Mouse (Mus musculus) frontal cortex, postnatal 10 days (tissue): ENCODE data around the gene Mgat3.

Source experiments
- DNase-seq, 2 experiments: peaks; one replicate each; pipeline ENCODE4 v3.0.0; 2022; ENCODE audit warnings: low spot score in 2 of 2, mixed read lengths in 1 of 2

The Mgat3 gene

DNA sequence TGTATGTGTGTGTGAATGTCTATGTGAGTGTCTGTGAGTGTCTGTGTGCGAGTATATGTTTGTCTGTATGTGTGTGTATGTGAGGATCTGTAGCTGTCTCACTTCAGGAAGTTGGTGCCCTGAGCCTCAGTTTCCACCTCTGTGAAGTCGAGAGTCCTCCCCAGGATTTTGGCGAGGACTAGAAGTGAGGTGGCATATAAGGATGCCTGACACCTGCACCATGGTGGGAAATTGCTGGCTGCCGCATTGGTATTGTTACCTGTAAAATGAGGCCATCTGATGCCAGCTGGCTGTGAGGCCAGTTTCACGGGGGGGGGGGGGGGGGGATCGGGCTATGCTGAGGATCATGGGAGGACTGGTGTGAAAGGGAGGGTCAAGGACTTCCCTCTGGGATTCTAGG is 2.2 kb downstream of the Mgat3 start:
- no peak for DNase-seq

DNA sequence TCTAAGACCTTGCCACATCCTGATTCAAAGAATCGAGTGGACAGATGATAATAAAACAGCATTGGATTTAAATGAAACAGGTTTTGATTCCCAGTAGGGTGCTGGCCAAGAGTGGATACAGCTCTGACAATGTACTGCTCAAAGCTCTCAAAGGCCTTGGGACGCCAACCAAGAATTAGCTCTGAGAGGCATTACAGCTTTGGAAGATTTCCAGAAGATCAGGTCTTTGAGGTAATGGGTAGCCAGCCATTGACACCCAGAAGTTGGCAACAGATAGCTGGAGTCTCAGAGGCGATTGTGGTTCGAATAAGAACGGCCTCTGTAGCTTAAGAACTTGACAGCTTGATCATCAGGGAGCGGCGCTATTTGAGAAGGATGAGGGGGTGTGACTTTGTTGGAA is 8.0 kb downstream of the Mgat3 start:
- DNase-seq, result no peak

DNA sequence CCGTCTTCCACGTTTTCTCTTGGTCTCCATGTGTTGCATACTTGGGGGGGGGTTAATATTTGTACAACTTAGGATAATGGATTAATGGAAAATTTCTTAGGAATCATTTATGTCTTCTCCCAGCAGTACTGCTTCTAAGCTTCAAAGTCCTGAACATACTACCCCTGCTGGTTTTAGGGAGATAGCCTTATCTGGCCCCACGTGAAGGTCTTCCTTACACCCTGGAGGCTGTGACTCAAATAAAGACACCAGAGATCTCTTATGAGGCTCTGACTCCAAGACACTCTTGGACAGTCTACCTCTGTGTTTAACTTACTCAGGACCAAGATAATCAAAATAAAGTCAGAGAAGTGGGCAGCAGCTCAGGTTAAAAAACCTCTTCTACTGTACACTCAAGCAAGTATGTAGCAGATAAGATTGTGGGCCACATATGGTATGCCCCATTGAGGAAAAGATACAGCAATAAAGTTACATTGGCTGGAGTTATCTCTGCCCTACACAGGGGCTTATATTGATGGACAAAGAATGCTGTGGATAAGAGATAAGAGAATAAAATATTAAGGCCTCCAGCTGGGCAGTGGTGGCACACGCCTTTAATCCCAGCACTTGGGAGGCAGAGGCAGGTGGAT is 8.7 kb downstream of the Mgat3 start:
- no peak for DNase-seq

DNA sequence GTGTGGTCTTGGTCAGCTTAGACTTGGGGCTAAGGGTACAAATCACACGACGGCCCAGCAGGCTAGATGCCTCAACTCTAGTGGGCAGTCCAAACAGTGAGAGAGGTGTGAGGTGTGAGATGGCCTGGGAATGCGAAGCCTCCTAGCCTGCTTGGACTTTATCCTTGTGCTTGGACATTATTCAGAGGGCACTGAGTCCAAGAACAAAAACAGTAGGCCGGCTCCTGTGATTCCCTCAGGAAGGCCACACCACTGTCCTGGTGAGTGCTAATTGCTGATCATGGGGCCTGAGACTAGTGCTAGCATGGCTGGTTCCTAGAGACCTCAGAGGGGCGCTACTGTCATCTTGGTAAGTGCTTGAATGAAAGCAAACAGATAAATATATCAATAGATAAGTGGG is 15.4 kb downstream of the Mgat3 start:
- DNase-seq, result no peak

DNA sequence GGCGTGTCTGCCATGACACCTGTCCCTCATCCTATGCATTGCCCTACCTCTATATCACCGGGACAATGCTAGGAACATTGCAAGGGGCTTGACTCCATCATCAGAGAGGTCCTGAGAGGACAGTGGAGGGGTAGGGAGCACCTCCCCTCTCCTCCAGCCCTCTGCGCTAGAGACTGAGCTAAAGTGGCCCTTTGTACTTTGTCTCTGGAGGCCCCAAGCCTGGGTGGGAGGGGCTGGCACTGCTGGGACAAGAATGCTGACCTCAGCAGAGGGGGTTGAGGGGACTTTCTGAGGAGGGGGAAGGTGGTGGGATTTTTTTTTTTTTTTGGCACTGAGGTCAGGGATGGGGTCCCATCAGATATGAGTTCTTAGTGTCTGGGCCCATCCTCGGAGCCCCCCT is 16.6 kb downstream of the Mgat3 start:
- DNase-seq, result no peak

DNA sequence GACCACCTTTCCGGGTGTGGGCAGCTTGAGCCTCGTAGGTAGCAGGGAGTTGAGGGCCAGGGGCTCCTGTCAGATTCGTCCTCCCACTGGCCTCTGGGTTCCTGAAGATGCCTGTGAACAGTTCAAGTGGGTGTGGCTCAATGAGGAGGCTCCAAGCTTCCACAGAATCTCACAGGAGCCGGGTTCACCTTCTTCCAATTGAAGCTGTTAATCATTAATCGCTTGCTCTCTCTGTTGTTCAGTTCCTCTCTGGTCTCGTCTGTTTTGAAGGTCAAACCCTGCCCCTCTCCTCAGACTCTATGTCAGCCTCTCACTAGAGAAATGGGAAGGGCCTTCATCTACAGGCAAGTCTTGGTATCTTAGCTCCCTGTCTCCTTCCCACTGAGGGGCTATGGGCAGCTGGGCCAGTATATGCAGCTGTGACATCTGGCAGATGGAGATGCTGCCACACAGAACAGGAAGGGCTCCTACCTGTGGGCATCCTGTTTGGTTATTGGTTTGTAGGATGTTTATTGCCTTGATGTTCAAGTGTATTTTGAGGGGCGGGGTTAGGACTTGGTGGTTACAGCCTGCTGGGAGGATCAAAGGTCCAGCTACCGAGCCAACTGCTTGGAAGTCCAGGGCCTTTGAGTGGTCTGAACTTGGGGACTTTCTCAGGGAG is 18.2 kb downstream of the Mgat3 start:
- no peak for DNase-seq

DNA sequence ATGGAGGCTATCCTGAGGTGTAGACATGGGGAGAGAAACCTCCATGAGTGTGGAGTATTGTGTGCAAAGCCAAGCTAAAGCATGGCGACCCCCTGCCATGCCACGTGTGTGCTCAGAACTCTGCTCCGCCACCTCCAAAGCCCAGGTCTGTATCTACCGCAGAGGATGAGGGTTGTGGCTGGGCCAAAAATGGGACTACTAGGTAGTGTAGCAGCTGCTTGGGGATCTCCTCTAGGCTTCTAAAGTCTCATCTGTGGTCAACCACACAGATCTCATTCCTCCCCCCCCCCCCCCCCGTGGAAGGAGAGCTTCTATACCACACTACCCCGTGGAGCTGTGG is 18.7 kb downstream of the Mgat3 start:
- DNase-seq, result no peak

DNA sequence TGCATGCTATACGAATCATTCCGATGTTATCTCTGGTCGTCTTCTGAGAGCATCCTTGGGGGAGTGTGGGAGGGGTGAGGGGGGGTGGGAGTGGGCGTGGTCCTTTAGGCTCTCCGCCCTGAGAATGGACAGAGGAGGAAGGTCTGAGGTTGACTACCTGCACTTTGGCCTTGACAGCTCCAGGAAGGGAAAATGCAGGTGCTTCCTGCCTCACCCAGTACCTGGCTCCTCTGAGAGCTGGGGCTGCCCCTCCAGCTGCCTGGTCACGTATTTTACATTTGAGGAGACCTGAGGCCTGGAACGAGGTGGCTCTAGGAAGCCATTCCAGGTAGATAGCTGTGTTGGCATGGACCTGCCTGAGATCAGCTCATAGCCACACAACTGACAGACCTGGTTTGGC is 19.3 kb downstream of the Mgat3 start:
- no peak for DNase-seq

DNA sequence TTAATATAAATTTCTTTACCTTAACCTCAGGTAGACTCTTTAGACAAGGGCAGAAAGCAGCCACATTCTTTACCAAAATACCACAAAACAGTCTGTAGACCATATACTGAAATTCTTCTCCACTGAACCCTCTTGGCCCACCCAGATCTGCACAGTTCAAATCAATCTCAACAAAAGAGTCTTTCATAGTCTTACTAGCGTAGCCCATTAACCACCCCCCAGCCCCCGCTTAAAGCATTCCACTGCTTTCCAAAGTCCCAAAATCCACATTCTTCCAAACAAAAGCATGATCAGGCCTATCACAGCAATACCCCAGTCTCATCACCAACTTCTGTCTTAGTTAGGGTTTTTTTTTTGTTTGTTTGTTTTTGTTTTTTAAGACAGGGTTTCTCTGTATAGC is 26.0 kb downstream of the Mgat3 start:
- no peak for DNase-seq

DNA sequence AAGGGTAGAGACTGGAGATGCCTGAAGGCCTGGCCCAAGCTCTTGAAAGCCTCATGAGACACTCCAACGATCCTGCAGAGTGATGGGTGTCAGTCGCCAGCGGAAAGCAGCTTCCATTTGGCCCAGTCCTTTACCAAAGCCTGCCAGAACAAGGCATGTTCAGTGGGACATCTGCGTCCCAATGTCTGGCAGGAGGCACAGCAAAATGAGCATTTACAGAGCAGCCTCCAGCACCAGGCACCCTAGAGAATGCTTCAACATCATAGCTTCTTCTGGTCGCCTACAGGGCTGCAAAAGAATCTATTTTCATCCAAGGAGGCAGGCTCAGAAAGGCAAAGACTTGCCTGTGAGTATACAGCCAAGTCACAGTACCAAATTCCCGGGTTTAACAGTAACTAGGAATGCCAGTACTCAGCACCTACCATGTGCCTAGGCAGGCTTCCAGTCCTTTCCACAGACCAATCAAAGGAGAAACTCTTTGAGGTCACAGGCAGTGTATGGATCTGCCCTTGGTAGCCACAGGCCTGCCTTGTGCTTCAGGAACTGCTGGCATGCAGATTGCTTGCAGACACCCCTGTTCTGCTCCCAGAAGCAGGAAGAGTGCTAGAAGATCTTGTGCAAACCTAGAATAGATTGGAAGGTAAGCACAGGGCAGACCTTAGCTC is 28.7 kb downstream of the Mgat3 start:
- DNase-seq, result no peak

DNA sequence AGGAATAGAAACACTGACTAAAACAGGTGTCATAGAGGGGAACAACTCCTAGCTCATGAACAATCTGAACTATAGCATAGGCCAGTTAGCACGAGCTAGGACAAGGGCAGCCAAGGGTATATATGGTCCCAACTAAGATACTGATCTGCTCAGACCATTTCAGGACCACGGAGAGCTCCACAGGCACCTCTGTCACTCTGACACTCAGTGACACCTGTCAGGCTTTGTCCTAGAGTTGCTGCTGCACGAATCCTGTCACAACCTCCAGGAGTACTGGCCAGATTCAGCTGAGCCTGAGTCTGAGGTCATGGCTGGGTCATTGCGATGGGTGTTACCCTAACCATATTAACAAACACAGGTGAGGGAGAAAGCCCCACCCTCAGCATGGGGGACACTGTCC is 29.9 kb downstream of the Mgat3 start:
- DNase-seq, result no peak

DNA sequence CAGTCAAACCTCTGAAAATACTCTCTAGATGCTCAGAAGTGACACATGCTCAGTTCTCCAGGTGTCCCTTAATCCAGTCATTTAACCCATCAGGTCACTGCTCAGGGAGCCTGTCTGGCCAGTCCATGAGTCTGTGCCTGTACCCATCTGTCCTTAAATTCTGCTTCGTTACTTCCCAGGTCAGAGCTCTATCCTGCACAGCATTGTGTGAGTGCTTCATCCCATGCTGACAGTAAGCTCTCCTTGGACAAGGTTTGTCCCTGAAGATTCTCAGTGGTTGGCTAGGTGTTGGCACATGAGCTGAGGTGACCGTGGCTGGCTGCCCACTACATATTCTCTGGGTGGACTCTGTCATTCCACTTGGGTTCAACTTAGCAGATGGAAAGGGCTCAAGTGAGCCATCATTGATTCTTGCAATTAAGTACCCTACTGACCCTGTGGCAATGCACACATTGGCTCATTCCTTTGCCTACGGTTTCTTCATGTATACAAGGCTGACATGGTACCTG is 32.6 kb downstream of the Mgat3 start:
- DNase-seq, result no peak

DNA sequence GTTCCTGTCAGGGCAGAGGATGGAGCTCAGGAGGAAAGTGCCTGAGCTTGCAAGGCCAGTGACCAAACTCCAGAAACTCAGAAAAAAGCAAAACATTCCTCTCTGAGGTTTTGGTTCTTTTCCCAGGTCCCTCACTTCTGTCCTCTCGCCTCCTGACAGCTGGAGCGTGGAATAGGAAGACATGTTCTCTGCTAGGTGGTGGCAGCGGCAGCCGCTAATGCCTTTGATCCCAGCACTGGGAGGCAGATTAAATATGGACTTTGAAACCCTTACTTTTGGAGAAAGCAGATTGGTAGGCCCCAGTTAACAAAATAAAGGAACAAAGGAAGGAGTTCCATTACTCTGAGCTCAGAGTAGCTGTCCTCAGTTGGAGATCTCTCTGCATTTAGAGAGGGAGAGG is 34.9 kb downstream of the Mgat3 start:
- no peak for DNase-seq

DNA sequence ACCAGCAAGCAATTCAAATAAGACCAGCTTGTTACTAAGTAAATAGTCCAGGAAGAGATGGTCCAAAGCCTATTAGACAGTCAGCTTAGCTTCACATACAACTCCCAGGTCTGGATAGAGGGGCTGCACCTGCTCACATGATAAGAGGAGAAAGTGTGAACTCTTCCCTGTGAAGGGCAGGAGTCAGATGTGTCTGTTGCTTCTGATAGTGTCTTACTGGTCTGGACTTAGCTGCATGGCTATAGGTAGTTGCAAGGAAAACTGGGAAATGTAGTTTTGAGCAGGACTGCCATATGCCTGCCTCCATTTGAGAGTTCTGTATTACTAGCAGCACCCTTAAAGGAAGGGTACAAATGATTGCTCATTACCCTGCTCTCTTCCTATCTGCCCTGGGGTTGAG is 40.2 kb downstream of the Mgat3 start:
- DNase-seq, result no peak

DNA sequence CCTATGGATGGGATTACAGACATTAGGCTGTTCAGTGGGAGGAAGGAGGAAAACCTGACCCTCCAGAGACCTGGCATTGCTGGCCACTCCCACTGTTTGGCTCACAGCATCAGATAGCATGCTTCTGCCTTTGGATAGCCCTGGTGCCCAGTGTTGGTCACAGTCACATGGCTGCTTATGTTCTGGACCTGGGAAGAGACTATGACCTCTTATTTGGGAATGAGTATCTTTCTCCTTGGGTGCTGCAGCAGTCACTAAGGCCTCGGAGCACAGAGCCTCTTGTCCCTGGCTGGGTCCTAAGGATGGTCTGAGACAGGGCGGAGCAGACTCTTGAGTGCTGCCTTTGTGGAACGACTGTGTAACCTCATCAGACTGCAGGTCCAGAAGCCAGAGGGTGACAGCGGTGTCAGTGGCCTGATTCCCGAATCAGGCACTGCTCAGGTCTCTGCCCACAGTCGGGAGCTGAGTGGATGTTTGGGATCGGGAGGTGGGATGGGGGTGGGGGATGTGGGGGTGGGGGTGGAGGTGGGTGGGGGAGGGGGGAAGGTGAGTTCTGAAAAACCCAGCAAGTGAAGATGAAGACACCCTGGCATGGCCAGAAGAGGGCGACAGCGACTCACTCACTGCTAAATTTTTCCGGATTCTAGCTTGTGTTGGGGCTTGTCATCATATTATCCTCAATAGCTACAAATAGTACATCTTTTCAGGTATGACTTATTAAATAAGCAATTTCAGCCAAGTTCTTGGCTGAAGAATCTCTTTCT is 42.4 kb downstream of the Mgat3 start:
- DNase-seq, result no peak

DNA sequence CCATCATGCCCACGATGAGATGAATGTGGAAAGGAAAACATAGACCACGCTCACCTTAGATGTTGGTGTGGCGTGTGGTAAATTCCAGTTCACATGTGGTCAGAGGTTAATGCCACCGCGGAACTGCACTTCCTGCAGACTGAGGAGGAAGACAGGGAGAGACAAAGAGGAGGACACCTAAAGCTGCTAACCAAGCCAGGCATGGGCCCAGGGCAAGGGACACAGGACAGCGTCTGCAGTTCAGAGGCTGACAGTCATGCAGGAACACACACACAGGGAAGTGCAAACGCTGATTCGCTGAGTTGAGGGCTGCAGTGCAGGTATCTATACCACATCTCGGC is 42.9 kb downstream of the Mgat3 start:
- DNase-seq, result no peak

DNA sequence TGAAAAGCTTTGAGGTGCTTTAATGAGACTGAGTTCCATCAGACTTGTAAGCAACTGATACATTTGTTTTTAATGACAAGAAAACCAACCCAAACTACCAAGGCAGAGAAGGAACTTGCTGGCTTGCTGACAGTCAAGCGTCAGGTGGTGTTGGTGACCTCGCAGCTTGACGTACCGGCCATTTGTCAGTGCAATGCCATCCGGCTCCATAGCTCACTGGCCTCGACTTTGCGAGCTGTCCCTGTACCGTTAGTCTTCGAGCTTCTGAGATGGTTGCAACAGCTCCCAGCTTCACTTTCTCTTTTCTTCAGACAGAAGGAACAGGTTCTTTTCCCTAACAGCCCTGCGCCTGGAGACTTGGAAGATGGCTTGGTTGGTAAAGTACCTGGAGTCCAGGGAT is 44.0 kb downstream of the Mgat3 start:
- no peak for DNase-seq

DNA sequence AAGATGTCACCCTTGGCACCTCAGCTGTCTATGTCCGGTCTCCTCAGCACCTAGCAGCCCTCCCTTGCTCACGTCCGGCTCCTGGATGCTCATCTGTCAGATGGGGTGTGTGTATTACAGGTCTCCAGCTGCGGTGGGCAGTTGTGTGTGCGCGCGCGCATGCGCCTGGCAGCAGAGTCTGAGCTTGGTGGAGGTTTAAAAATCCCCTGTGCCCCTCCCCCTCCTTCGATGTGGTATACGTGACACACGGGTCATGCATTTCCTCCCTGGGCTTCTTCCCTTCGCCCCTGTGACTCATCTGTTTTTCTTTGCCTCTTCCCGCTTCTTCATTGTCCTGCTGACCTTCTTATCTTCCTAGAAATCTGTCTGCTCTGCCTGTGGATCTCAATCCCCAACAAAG is 45.7 kb downstream of the Mgat3 start:
- DNase-seq, result no peak

DNA sequence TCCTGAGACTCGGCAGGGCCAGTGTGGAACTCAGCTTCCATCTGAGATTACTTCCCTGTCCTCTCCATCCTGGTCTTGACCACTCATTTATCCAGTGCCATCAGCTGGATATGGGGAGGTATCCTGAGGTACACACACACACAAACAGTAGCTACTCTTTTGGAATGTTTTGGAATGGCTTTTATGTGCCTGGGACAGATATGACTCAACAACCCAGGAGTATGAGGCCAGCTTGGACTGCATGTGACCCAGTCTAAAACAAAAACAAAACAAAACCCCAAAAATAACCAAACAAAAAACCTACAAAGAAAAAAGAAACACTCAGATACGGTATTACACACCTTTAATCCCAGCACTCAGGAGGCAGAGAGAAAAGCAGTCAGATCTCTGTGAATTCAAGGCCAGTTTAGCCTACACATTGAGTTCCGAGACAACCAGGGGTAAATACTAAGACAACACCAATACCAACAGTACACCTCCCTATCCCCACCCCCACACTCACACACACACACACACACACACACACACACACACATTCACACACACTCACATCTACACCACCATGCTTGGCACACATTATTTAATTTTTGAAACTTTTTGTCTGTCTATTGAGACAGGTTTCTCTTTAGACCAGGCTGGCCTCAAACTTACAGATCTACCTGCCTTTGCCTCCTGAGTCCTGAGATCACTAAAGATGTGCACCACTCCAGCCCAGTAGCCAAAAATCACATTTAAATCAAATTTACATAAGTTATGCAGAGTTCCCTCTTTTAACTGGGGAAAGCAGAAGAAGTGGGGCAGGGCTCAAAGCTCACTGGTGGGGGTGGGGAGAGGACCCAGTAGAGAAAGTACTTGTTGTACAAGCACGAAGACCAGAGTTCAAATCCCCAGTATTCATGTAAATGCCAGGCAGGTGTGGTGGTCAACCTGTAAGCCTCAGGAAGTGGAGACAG is 46.5 kb downstream of the Mgat3 start:
- no peak for DNase-seq

DNA sequence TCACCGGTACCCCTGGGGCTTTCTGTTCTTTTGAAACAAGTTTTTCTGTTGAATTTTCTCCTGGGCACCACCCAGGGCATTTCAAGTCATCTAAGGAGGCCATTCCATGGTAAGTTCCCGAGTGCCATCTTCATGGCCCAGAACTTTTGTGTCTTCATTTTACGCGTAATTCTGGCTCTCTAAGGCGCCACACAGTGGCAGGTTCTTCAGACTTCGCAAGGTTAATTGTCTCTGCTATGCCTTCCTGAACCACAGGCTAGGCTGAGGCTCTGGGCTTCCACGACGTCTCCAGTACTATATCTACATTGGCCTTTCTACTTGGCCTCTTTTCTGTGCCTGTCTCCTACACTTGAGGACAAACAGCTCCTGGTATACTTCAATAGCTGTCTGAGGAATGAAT is 47.5 kb downstream of the Mgat3 start:
- DNase-seq, result no peak

DNA sequence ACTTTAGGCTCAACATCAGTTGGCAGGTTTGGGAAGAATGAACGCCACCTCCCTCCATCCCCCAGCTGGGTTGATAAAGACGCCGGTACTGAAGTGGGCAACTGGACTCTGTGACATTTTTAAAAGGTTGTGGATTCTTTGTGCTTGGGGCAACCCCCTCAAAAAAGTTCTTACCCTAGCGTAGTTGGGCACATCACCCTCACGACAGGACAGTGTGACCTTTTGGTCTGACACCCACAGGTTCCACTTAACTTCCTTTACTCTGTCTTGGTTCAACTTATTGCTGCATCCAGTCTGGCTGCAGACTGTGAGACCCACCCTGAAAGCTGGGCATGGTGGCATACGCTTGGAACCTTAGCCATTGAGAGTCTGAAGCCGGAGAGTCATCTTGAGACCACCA is 50.2 kb downstream of the Mgat3 start:
- DNase-seq, result no peak

DNA sequence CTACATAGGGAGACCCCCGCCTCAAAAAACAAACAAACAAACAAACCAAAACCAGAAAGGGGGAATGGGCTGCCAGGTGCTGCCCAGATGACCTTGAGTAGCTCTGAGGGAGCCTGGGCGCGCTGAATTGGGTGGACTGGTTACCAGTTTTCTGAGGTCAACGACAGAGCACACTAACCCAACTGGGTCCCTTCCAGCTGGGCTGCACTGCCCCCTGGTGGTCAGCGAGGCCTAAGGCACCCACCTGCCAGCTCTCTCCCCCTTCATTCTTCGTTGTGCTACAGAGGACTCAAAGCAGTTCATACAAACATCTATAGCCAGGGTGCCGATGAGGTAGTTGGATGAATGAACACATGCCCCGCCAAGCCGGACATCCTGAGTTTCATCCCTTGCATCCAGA is 51.7 kb downstream of the Mgat3 start:
- DNase-seq, result peak in 1 of 2 experiments; percentile 60
